Mouse (Mus musculus) liver, adult 2 months (tissue): ENCODE results near the gene Jph2.

Experiments
- CTCF ChIP-seq: fragments of 200-500 bp; IDR thresholded peaks from 2 replicates; pipeline ENCODE4 v1.5.1; 2011; ENCODE audit warnings: low read depth, low read length, control low read depth
- POLR2A ChIP-seq: fragments of 200-500 bp; IDR thresholded peaks from 2 replicates; pipeline ENCODE4 v1.6.1; 2011; ENCODE audit warnings: low read length, control low read depth; ENCODE audit not compliant: insufficient read depth; ENCODE audit errors: extremely low read depth

DNA sequence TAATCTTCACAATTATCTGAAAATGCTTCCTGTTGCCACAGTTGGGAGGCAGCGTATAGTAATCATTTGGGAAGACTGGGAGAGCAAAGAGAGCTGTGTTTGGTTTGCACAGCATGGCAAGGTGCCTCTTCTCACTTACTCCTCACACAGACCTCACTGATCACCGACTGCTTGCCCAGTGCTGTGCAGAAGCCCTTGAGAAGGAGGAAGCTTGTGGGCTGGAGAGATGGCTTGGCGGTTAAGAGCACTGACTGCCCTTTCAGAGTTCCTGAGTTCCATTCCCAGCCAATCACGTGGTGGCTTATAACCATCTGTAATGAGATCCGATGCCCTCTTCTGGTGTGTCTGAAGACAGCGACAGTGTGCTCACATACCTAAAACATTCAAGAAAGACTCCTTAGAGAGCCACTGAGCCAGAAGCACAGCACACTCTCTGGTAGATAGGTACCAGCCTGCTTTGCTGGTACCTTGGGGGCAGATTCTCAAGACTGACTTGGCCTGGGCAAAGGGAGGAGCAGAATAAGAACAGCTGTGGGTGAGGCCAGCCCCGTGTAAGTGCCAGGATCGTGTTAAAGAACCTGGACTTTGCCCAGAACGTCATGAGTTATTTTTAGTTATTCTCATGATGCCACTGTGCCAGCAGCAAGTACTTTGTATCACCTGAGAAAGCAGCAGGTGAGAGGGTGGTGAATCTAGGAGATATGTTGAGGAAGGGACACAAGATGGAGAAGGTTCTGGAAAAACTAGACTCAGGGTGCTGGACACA lies 25.3 kb upstream of the Jph2 start:
- TF ChIP-seq POLR2A = no peak
- TF ChIP-seq CTCF = no peak
